Mouse (Mus musculus): Measurements from ENCODE around the gene Gm20388. TPM values are rescaled to one million over a fixed set of nuclear protein-coding genes. Genes with fewer than 3 reads are reported as not detected.

Gene Gm20388
- total and polyA plus RNA-seq, 3 experiments = 0.02 to 0.05 TPM; not detected in 1

- DNase-seq (ENCODE audit: low spot score) (no peak), ATAC-seq (ENCODE audit: extremely low read depth, insufficient number of reproducible peaks, low FRiP score, poor library complexity, severe bottlenecking) (no peak)
- no peak for TF ChIP-seq TAL1 (conservative IDR thresholded peaks at IDR 0.05; ENCODE audit: low read depth, low read length)
- TF ChIP-seq GATA1 (IDR thresholded peaks at IDR 0.05; ENCODE audit: borderline replicate concordance, low read length) = no peak
- no peak for TF ChIP-seq GATA2 (IDR thresholded peaks at IDR 0.05; ENCODE audit: borderline replicate concordance, low read depth, low read length)
- TF ChIP-seq POLR2AphosphoS5 (IDR thresholded peaks at IDR 0.05; ENCODE audit: insufficient replicate concordance, low read depth, low read length) = no peak
- no peak for TF ChIP-seq CTCF (IDR thresholded peaks at IDR 0.05; ENCODE audit: low read depth, low read length)
- H3K27me3 ChIP-seq (ENCODE audit: insufficient read depth, low read length) = peaks cover 41% of the 10 kb centered on the region
- no peaks in the 10 kb centered on the region for H3K9me3 ChIP-seq (replicated peaks)
- H3K4me1 ChIP-seq (ENCODE audit: insufficient read depth, low read depth, low read length) = peaks cover 14% of the 10 kb centered on the region
- H3K36me3 ChIP-seq (replicated peaks) = no peaks in the 10 kb centered on the region
- no peak overlapping the region for H3K4me3 ChIP-seq (ENCODE audit: low read depth, low read length)
These were observed 1946.7 kb downstream of the Gm20388 start for GRCm38 (mm10) chr8:121857331-121857730.

- TF ChIP-seq GATA1 (IDR thresholded peaks at IDR 0.05; ENCODE audit: borderline replicate concordance, low read length) (no peak), GATA2 (IDR thresholded peaks at IDR 0.05; ENCODE audit: borderline replicate concordance, low read depth, low read length) (no peak), CTCF (IDR thresholded peaks at IDR 0.05; ENCODE audit: low read depth, low read length) (no peak)
- H3K4me1 ChIP-seq (ENCODE audit: insufficient read depth, low read depth, low read length) = peaks cover 10% of the 10 kb centered on the region
These were observed 1947.1 kb downstream of the Gm20388 start for GRCm38 (mm10) chr8:121857747-121858146.

GRCm38 (mm10) chr8:121861276-121861675, 1950.6 kb downstream of the Gm20388 start:
- ATAC-seq (ENCODE audit: extremely low read depth, insufficient number of reproducible peaks, low FRiP score, poor library complexity, severe bottlenecking) (no peak), DNase-seq (ENCODE audit: low spot score) (no peak)
- Histone ChIP-seq H3K9me3 (replicated peaks) (no peaks in the 10 kb centered on the region), H3K4me1 (ENCODE audit: insufficient read depth, low read depth, low read length) (peaks cover 6% of the 10 kb centered on the region), H3K4me3 (ENCODE audit: low read depth, low read length) (no peak overlapping the region), H3K36me3 (replicated peaks) (no peaks in the 10 kb centered on the region), H3K27me3 (ENCODE audit: insufficient read depth, low read length) (peaks cover 49% of the 10 kb centered on the region)
- TF ChIP-seq GATA2 (IDR thresholded peaks at IDR 0.05; ENCODE audit: borderline replicate concordance, low read depth, low read length) (no peak), TAL1 (conservative IDR thresholded peaks at IDR 0.05; ENCODE audit: low read depth, low read length) (no peak), GATA1 (IDR thresholded peaks at IDR 0.05; ENCODE audit: borderline replicate concordance, low read length) (no peak), CTCF (IDR thresholded peaks at IDR 0.05; ENCODE audit: low read depth, low read length) (no peak), POLR2AphosphoS5 (IDR thresholded peaks at IDR 0.05; ENCODE audit: insufficient replicate concordance, low read depth, low read length) (no peak)

More at GRCm38 (mm10) chr8:121857747-121858146, 1947.1 kb downstream of the Gm20388 start:
- H3K9me3 ChIP-seq (replicated peaks) = no peaks in the 10 kb centered on the region
- H3K36me3 ChIP-seq (replicated peaks) = no peaks in the 10 kb centered on the region
- DNase-seq (ENCODE audit: low spot score) (no peak), ATAC-seq (ENCODE audit: extremely low read depth, insufficient number of reproducible peaks, low FRiP score, poor library complexity, severe bottlenecking) (no peak)
- H3K4me3 ChIP-seq (ENCODE audit: low read depth, low read length) = no peak overlapping the region
- H3K27me3 ChIP-seq (ENCODE audit: insufficient read depth, low read length) = peaks cover 46% of the 10 kb centered on the region

GRCm38 (mm10) chr8:121861806-121862548, 1951.3 kb downstream of the Gm20388 start:
- ATAC-seq (ENCODE audit: extremely low read depth, insufficient number of reproducible peaks, low FRiP score, poor library complexity, severe bottlenecking) (no peak), DNase-seq (ENCODE audit: low spot score) (no peak)
- H3K9me3 ChIP-seq (replicated peaks) = no peaks in the 10 kb centered on the region
- no peak overlapping the region for H3K4me3 ChIP-seq (ENCODE audit: low read depth, low read length)
- peaks cover 6% of the 10 kb centered on the region for H3K4me1 ChIP-seq (ENCODE audit: insufficient read depth, low read depth, low read length)
- TF ChIP-seq GATA2 (IDR thresholded peaks at IDR 0.05; ENCODE audit: borderline replicate concordance, low read depth, low read length) (no peak), CTCF (IDR thresholded peaks at IDR 0.05; ENCODE audit: low read depth, low read length) (no peak), POLR2AphosphoS5 (IDR thresholded peaks at IDR 0.05; ENCODE audit: insufficient replicate concordance, low read depth, low read length) (no peak), TAL1 (conservative IDR thresholded peaks at IDR 0.05; ENCODE audit: low read depth, low read length) (no peak), GATA1 (IDR thresholded peaks at IDR 0.05; ENCODE audit: borderline replicate concordance, low read length) (no peak)
- H3K27me3 ChIP-seq (ENCODE audit: insufficient read depth, low read length) = peaks cover 47% of the 10 kb centered on the region
- no peaks in the 10 kb centered on the region for H3K36me3 ChIP-seq (replicated peaks)

- H3K9me3 ChIP-seq (replicated peaks) = no peaks in the 10 kb centered on the region
- DNase-seq (ENCODE audit: low spot score) = no peak
- H3K4me3 ChIP-seq (ENCODE audit: low read depth, low read length) = no peak overlapping the region
- no peak for ATAC-seq (ENCODE audit: extremely low read depth, insufficient number of reproducible peaks, low FRiP score, poor library complexity, severe bottlenecking)
- no peak for TF ChIP-seq GATA1 (IDR thresholded peaks at IDR 0.05; ENCODE audit: borderline replicate concordance, low read length)
- TF ChIP-seq CTCF (IDR thresholded peaks at IDR 0.05; ENCODE audit: low read depth, low read length) = no peak
- TF ChIP-seq POLR2AphosphoS5 (IDR thresholded peaks at IDR 0.05; ENCODE audit: insufficient replicate concordance, low read depth, low read length) = no peak
- TF ChIP-seq TAL1 (conservative IDR thresholded peaks at IDR 0.05; ENCODE audit: low read depth, low read length) = no peak
- H3K36me3 ChIP-seq (replicated peaks) = no peaks in the 10 kb centered on the region
- H3K27me3 ChIP-seq (ENCODE audit: insufficient read depth, low read length) = peaks cover 35% of the 10 kb centered on the region
- H3K4me1 ChIP-seq (ENCODE audit: insufficient read depth, low read depth, low read length) = peaks cover 8% of the 10 kb centered on the region
These were observed 1954.7 kb downstream of the Gm20388 start for GRCm38 (mm10) chr8:121865356-121865755.

- no peak for TF ChIP-seq GATA2 (IDR thresholded peaks at IDR 0.05; ENCODE audit: borderline replicate concordance, low read depth, low read length)
- no peak for TF ChIP-seq TAL1 (conservative IDR thresholded peaks at IDR 0.05; ENCODE audit: low read depth, low read length)
- no peak for TF ChIP-seq CTCF (IDR thresholded peaks at IDR 0.05; ENCODE audit: low read depth, low read length)
- no peak for TF ChIP-seq POLR2AphosphoS5 (IDR thresholded peaks at IDR 0.05; ENCODE audit: insufficient replicate concordance, low read depth, low read length)
- TF ChIP-seq GATA1 (IDR thresholded peaks at IDR 0.05; ENCODE audit: borderline replicate concordance, low read length) = no peak
- peaks cover 17% of the 10 kb centered on the region for H3K4me1 ChIP-seq (ENCODE audit: insufficient read depth, low read depth, low read length)
- no peaks in the 10 kb centered on the region for H3K36me3 ChIP-seq (replicated peaks)
- DNase-seq (ENCODE audit: low spot score) (no peak), ATAC-seq (ENCODE audit: extremely low read depth, insufficient number of reproducible peaks, low FRiP score, poor library complexity, severe bottlenecking) (no peak)
- H3K4me3 ChIP-seq (ENCODE audit: low read depth, low read length) = no peak overlapping the region
- H3K9me3 ChIP-seq (replicated peaks) = no peaks in the 10 kb centered on the region
- peaks cover 53% of the 10 kb centered on the region for H3K27me3 ChIP-seq (ENCODE audit: insufficient read depth, low read length)
These were observed 1957.6 kb downstream of the Gm20388 start for GRCm38 (mm10) chr8:121868196-121868595.

Measured in G1E (cell line).